Mouse (Mus musculus): Measurements from ENCODE around the gene Vipr1. TPM values are rescaled to one million over a fixed set of nuclear protein-coding genes. Genes with fewer than 3 reads are reported as not detected.
A peak's percentile ranks its signal among the peaks of the same experiment; 100 is the strongest.
"Not testable (repeated sequence)": the region's sequence is repeated elsewhere in the genome, so short reads cannot be mapped to it uniquely, and the experiment has no call there.

Vipr1 gene
- 1 to 10 TPM; 1.3 to 1.7 TPM for total RNA-seq (2021)
- long read RNA-seq, experiment 1, partial matches to known transcripts: 0 of 1 reads
- long read RNA-seq, experiment 1, other reads (novel, unspliced or antisense): 1 of 1 reads
- long read RNA-seq, experiment 2: 0 reads

GRCm38 (mm10) chr9:121642401-121643181 lies at the start of gene Vipr1:
Gene Vipr1 (plus strand): TSS chr9:121642716.
- DNase-seq: peak; percentile 53 to 57

- peak; percentile 38 to 40 for DNase-seq
Measured at GRCm38 (mm10) chr9:121592948-121593550, 49.5 kb upstream of the Vipr1 start.

GRCm38 (mm10) chr9:121593768-121594167 lies 48.7 kb upstream of the Vipr1 start:
- not testable (repeated sequence) for DNase-seq

GRCm38 (mm10) chr9:121594771-121595170 lies 47.7 kb upstream of the Vipr1 start:
- DNase-seq: no peak

- DNase-seq: no peak
Measured at GRCm38 (mm10) chr9:121598106-121598505, 44.4 kb upstream of the Vipr1 start.

- DNase-seq: no peak
Measured at GRCm38 (mm10) chr9:121599551-121599950, 43.0 kb upstream of the Vipr1 start.

- no peak for DNase-seq
Measured at GRCm38 (mm10) chr9:121600201-121600860, 42.2 kb upstream of the Vipr1 start.

- DNase-seq: peak in 1 of 2 experiments; percentile 28
Measured at GRCm38 (mm10) chr9:121600861-121601427, 41.6 kb upstream of the Vipr1 start.

GRCm38 (mm10) chr9:121602381-121602780 lies 40.1 kb upstream of the Vipr1 start:
- no peak for DNase-seq

- peak; percentile 69 to 86 for DNase-seq
Measured at GRCm38 (mm10) chr9:121605414-121606278, 36.9 kb upstream of the Vipr1 start.

GRCm38 (mm10) chr9:121606498-121607096 lies 35.9 kb upstream of the Vipr1 start:
- DNase-seq: no peak

- DNase-seq: no peak
Measured at GRCm38 (mm10) chr9:121609381-121609780, 33.1 kb upstream of the Vipr1 start.

GRCm38 (mm10) chr9:121613192-121613591 lies 29.3 kb upstream of the Vipr1 start:
- DNase-seq: no peak

GRCm38 (mm10) chr9:121614241-121614757 lies 28.2 kb upstream of the Vipr1 start:
- DNase-seq: no peak

- no peak for DNase-seq
Measured at GRCm38 (mm10) chr9:121616471-121616870, 26.0 kb upstream of the Vipr1 start.

- no peak for DNase-seq
Measured at GRCm38 (mm10) chr9:121619441-121619840, 23.1 kb upstream of the Vipr1 start.

GRCm38 (mm10) chr9:121623235-121623634 lies 19.3 kb upstream of the Vipr1 start:
- no peak for DNase-seq

- no peak for DNase-seq
Measured at GRCm38 (mm10) chr9:121624920-121625319, 17.6 kb upstream of the Vipr1 start.

- DNase-seq: no peak
Measured at GRCm38 (mm10) chr9:121630627-121631026, 11.9 kb upstream of the Vipr1 start.

GRCm38 (mm10) chr9:121631946-121632345 lies 10.6 kb upstream of the Vipr1 start:
- DNase-seq: peak; percentile 32 to 63

GRCm38 (mm10) chr9:121632891-121633290 lies 9.6 kb upstream of the Vipr1 start:
- peak in 1 of 2 experiments; percentile 34 for DNase-seq

Measured in heart, adult 18-20 months (tissue).